Mouse (Mus musculus) spleen, adult 2 months (tissue): ENCODE results near the gene Hao1.

Experiments used
- CTCF ChIP-seq: fragments of 200-500 bp; IDR thresholded peaks from 2 replicates; pipeline ENCODE4 v1.5.1; 2011; ENCODE audit warnings: mild to moderate bottlenecking, inconsistent platforms; ENCODE audit not compliant: insufficient read depth, insufficient read length, insufficient replicate concordance; ENCODE audit errors: extremely low read depth
- POLR2A ChIP-seq: fragments of 200-500 bp; IDR thresholded peaks from 2 replicates; pipeline ENCODE4 v1.6.1; 2011; ENCODE audit warnings: low read depth, low read length, inconsistent platforms

DNA sequence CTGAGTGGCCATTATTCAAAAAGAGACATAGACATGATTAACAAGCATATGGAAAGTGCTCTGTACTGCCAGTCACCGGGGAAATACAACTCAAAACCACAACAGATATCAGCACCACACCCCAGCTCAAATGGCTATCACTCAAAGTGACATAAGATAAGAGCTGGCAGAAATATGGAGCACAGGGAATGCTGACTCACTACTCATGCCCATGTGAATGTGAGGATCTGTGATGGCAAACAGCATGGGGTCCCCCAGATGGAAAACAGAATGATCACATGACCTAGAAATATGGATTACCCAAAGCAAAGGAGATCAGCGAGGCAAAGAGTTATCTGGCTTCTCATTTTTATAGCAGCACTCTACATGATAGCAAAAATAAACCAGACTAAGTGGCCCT, 89.0 kb downstream of the Hao1 start:
- TF ChIP-seq POLR2A (no peak), CTCF (no peak)
